Mouse (Mus musculus): ENCODE measurements around the gene Ccl19.
"Not testable (repeated sequence)": the region's sequence is repeated elsewhere in the genome, so short reads cannot be mapped to it uniquely, and the experiment has no call there.

Gene Ccl19

DNA sequence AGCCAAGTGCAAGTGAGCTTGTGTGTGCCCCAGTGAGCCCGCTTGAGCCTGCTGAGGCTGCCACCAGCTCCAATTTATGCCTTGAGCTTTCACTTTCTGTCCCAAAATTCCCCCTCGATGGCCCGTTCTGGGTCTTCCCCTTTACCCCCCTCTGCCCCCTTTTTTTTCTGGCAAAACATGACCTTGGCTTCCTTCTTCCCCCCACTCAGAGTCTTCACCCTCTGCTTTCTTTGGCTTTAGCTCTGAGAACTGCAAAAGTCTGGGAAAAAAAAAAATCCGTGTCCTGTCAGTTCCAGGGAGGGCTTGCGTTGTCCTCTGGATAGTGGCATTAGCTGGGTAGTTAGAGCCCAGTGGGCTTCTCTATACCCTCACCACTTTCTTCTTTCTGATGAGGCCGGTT, at the start of gene Ccl19:
TSS of gene Ccl19 (minus strand) at position 101 of the 400 bp plus-strand sequence.
- DNase-seq = not testable (repeated sequence)

DNA sequence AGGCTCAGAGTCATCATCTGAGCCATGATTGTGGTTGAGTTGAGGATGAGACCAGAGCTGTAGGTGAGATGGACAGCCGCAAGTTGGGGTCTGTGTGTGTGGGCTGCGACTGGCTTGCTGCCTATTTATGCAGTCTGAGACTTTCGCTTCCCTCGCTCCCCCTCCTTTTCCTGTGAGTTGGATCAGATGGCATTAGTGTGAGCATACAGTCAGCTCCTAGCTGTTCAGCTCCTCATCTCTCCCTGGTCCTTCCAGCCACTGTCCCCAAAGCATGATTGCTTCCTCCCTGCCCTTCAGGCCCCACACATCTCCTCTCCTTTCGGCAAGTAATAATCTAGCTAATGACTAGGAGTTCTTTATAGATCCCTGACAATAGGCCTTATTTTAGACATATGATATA, 17.5 kb upstream of the Ccl19 start, which contains the start of gene Ccl21a:
TSS of gene Ccl21a (minus strand) at position 101 of the 400 bp plus-strand sequence.
- not testable (repeated sequence) for DNase-seq

DNA sequence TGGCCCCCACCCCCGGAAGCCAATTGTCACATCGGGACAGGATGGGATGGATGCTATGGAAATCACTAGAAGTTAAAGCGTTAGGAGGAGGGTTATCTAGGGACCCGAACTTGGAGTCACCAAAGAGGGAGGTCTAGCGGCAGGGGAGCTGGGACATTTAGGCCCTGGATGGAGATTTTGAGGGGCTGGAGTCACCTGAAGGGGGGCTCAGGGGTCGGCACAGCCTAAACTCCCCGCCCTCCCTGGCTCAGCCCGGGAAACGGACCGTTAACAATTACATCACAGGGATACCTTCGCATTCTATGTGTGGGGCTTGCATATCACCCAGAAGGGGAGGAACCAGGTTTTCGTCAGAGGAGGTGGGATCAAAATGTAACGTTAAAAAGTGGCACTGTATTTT, 21.1 kb downstream of the Ccl19 start, which contains the start of gene 4930578G10Rik:
TSS of gene 4930578G10Rik (plus strand) at position 301 of the 400 bp plus-strand sequence.
- DNase-seq = not testable (repeated sequence)
